Mouse (Mus musculus) myocyte (in vitro differentiated cells): Measurements from ENCODE around the gene Inpp4b.

Experiments used
- CEBPB ChIP-seq: IDR thresholded peaks from 2 replicates; pipeline ENCODE4 v1.6.1; 2011; ENCODE audit warnings: mild to moderate bottlenecking, moderate library complexity; ENCODE audit not compliant: poor library complexity, insufficient read depth, severe bottlenecking
- E2F4 ChIP-seq: IDR thresholded peaks from one replicate; pipeline ENCODE4 v1.6.1; 2011; ENCODE audit warnings: mild to moderate bottlenecking, control low read depth, moderate library complexity; ENCODE audit not compliant: insufficient read depth
- MAX ChIP-seq: IDR thresholded peaks from one replicate; pipeline ENCODE4 v1.6.1; 2011; ENCODE audit warnings: low read depth, mild to moderate bottlenecking, control low read depth
- MYOD1 ChIP-seq, 3 experiments: IDR thresholded peaks; one replicate each; pipeline ENCODE4 v1.6.1; 2011; ENCODE audit warnings: control low read depth in 2 of 3, low read depth in 2 of 3, mild to moderate bottlenecking in 2 of 3, moderate library complexity in 1 of 3; ENCODE audit not compliant: insufficient read length in 2 of 3, control insufficient read depth in 1 of 3
- MYOG ChIP-seq, 3 experiments: IDR thresholded peaks; one replicate each; pipeline ENCODE4 v1.6.1; 2011; ENCODE audit warnings: control low read depth in 2 of 3, low read depth in 2 of 3, mild to moderate bottlenecking in 2 of 3; ENCODE audit not compliant: insufficient read length in 2 of 3, control insufficient read depth in 1 of 3, insufficient read depth in 1 of 3
- POLR2A ChIP-seq: IDR thresholded peaks from one replicate; pipeline ENCODE4 v1.6.1; 2011; ENCODE audit warnings: low read depth, mild to moderate bottlenecking, control low read depth, moderate library complexity; ENCODE audit not compliant: insufficient read length
- POLR2AphosphoS2 ChIP-seq: IDR thresholded peaks from one replicate; pipeline ENCODE4 v1.6.1; 2011; ENCODE audit warnings: low read depth, control low read depth; ENCODE audit not compliant: insufficient read length
- USF1 ChIP-seq: IDR thresholded peaks from one replicate; pipeline ENCODE4 v1.6.1; 2011; ENCODE audit warnings: low read depth, mild to moderate bottlenecking, control low read depth, moderate library complexity

- TF ChIP-seq USF1 (no peak), POLR2A (no peak), CEBPB (no peak), POLR2AphosphoS2 (no peak), MYOG (IDR thresholded peaks at IDR 0.05; ENCODE audit: control insufficient read depth in 1 of 3, insufficient read depth in 1 of 3, insufficient read length in 2 of 3, low read depth in 2 of 3) (no peak), MYOD1 (IDR thresholded peaks at IDR 0.05; ENCODE audit: control insufficient read depth in 1 of 3, insufficient read length in 2 of 3, low read depth in 2 of 3) (no peak), E2F4 (no peak), MAX (no peak)
Measured at GRCm38 (mm10) chr8:81858393-81858792, 516.0 kb downstream of the Inpp4b start.
